Mouse (Mus musculus): ENCODE measurements around the gene Gna14.

Gene Gna14

DNA sequence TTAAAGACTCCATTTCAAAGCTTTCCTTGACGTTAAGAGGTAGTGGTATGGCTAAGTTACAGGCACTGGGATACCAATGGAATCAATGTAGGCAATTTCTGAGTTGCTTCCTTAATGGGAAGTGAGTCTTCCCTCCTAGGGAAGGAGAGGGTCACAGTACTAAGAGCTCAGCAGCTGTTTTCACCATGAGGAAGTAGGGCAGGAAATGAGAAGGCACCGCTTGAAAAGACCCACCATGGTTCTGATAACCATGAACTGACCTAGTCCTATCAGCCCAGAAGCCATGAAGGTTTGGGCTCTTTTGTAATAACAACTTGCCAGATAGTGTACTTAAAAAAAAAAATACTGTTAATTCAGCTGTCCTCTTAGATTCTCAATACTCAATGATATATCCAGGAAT lies 20.6 kb downstream of the Gna14 start:
- no peak for DNase-seq (ENCODE audit: low spot score)

DNA sequence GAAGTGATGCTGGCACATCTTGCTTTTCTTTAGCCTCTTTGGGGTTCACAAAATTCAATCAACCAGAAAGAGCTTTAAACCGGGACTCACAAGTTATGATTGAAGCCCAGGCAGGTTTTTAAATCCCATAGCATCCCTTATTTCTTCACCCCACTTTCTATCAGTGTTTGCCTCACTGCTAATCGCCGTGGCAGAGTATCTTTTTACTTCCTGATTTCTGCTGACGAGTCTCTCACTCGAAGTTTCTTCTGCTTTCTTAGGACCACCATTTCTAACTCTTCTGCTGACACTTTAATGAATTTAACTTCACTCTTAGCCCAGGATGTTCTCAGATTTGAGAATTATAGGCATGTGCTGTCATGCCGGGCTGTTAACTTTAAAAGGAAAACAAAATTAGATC lies 21.6 kb downstream of the Gna14 start:
- DNase-seq (ENCODE audit: low spot score): no peak

DNA sequence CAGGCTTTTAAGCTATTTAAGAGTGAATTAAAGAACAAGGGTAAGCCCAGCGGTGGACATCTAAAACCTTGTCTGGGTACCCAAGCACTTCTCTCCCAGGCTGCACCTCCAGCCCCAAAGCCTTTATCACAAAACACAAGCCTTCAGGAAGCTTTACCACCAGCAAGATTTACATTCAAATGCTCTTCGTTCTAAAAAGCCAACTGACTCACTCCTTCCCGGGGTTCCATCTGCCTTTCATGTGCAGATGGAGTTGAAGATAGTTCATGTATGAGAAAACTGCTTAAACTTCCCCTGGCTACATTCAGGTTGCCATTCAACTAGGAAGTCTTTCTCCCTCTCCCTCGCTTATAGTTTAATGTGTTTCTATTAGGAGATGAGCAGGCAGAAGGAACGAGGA lies 23.8 kb downstream of the Gna14 start:
- no peak for DNase-seq (ENCODE audit: low spot score)

DNA sequence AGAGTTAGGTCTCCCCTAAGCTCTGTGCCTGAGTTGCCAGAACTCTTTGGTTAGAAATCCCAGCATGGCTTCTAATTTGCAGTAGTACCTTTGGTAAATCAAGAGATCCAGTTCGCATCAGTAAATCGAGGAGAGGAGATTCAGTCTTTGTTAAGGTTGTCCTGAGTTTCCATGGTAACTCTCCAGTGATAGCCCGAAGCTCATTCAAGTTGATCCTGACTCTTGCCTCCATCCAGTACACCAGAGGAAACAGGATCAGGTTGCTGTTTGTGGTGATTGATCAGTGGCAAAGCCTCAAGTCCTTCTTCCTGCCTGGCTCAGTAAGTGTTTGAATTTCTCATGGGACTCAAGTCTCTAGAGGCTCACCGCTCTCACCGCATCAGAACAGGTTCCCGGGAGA lies 24.7 kb downstream of the Gna14 start:
- DNase-seq (ENCODE audit: low spot score): no peak

DNA sequence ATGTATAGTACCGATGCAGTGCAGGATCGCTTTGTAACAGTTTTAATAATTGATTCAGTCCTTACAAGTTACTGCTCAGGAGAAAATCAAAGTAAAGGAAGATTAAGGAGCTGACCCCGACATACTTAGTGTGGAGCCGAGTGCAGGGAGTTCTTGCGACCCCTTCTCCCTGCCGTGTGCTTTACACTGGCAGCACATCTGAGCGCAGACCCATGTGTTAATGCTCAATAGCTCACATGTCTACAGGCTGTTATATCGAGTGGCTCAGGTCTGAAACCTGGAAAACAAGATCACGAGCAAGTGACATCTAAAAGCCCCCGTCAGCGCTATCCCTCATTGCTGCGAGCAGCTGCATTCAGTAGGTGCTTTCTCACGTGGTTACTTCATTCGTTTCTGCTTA lies 25.3 kb downstream of the Gna14 start:
- DNase-seq (ENCODE audit: low spot score): no peak

DNA sequence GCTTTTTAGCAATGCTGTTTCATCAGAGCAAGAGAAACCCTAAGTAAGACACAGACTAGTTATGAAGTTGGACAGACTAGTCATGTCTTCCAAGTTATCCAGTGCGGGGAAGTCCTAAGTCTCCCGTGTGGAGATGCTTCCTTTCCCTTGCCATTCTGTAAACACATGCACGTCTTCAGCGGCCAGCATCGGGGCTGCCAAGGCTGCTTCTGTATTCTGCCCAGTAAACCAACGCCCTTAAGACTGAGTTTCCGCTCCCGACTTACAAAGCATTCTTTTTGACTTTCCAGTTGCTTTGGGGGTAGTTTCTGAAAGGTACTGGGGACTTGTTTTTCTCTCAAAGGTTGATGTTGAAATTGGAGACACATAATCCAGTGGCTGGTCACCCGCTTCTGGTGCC lies 26.9 kb downstream of the Gna14 start:
- no peak for DNase-seq (ENCODE audit: low spot score)

DNA sequence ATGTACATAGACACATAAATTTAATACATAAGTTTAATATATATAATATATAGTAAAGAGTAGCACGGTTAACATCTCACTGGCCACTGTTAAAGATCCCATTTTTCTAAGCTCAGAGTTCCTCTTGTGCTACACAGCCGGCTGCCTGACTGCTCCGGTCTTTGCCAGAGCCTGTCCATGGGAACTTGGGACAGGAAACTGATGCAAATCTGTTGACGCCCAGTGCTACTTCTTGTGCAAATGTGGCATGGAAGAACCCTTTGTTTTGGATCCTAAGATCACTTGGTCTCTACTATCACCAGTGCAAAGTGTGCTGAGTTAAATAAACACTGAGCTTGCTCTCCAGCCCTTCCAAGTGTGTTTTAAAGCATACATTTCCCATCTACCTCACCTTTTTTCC lies 29.2 kb downstream of the Gna14 start:
- DNase-seq (ENCODE audit: low spot score): no peak

DNA sequence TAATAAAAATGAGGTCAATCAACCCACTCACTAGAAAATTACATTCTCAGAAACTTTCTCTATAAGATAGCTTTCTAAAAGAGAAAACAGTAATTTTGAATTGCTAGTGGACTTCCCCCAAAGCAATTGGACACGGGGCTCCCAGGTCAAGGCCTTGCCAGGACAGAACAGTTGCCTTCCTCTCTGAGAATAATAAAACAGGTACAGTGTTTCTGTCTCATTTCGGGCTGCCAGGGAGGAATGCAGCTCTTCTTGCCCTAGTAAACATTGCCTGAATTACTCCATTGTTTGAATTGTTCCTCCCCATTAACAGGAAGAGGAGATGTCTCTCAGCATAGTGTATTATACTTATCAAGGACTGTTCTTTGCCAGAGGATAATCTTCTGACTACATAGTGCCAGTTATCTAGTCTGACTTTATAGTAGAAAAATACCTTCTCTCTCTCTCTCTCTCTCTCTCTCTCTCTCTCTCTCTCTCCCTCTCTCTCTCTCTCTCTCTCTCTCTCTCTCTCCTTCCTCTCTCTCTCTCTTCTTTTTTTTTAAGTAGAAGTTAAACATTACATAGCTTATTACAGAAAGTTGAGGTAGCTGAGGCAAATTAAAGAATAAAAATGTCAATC lies 33.3 kb downstream of the Gna14 start:
- no peak for DNase-seq (ENCODE audit: low spot score)

DNA sequence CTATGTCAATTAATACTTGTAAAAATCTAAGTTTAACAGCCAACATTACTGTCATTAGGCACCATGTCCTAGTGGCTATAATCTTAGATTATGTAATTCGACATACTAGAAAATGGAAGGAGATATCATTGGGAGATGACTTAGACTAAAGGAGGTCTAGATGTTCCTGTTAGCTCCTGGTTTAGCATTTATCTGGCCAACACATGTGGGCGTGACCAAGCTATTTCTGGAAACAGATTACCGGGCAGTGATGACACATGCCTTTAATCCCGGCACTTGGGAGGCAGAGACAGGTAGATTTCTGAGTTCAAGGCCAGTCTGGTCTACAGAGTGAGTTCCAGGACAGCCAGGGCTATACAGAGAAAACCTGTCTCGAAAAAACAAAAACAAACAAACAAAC lies 37.1 kb downstream of the Gna14 start:
- no peak for DNase-seq (ENCODE audit: low spot score)

DNA sequence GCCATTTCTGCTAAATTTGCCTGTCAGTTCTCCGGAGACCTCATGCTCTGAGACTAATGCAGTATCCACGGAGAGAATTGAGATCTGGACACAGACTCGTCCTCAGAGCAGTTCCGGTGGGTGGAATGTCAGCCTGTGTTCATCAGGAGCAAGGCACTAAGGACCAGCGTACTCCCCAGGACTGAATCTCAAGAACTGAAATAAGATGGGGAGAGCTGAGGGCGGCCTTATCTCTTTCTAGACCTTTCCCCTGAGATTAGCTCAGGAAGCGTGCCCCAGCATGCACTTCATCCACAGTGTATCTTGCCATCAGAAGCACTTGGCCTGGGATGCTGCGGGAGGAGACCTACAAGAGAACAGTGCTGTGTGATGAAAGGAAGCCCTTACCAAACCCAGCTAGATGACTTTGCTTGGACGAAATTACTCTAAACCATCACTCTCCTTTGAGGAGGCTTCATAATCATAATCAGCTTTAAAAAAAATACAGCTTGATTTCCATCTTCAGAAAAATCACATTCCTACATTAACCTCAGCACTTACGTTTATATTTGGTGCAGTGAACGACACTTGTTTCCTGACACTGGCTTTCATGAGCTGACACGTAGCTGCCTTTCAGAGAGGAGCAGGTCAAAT lies 41.9 kb downstream of the Gna14 start:
- no peak for DNase-seq (ENCODE audit: low spot score)

DNA sequence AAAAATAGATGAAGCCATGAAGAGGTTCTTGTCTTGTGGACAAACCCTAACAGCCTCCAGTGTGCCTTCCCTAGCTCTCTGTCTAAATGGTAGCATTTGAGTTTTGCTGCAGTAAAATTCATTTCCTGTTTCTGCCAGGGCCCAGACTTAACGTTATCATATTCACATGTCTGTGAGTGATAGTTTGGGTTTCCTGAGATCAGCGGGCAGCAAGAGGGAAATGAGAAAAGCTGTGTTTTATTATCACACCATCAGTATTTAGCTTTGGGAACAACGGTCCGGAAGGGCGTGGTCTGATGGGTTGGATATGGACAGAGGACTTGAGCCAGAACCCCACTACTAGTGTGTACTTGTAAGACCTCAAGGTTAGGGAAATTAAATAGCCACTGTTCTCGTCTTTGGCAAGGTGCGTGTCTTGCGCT lies 42.6 kb downstream of the Gna14 start:
- no peak for DNase-seq (ENCODE audit: low spot score)

DNA sequence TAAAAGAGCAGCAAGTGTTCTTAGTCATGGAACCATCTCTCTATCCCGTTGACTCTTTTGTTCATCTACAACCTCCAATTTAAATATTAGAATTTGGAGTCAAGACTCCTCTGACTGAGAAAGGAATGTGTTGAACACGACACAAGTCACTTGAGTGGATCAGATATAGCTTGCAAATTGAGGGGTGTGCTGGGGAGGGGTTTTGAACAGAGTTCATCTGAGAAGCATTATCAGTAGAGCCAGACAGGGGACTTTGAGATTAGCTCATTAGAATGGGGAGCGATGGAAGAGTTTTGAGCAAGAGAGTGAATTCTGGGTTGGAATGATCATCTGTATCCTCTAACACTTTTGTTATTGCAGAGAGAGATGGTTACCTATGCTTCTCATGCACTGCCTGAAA lies 46.5 kb downstream of the Gna14 start:
- DNase-seq (ENCODE audit: low spot score): no peak

DNA sequence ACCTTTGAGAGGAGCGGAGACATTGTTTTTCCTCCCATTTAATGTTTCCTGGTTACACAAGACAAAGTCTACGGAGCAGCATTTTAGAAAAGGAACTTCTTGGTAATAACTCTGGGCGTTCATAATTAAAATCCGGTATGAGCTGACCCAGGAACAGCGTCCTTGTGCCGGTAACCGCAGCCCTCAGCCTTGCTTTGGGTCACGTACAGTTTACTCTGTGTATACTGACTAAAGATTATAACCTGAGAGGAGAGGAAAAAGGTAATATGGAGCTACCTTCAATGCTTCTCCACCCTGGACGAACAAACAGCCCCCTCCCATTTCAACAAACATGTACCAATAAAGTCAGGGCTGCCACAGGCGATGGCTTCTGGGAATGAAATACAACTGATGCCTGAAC lies 48.7 kb downstream of the Gna14 start:
- DNase-seq (ENCODE audit: low spot score): no peak

DNA sequence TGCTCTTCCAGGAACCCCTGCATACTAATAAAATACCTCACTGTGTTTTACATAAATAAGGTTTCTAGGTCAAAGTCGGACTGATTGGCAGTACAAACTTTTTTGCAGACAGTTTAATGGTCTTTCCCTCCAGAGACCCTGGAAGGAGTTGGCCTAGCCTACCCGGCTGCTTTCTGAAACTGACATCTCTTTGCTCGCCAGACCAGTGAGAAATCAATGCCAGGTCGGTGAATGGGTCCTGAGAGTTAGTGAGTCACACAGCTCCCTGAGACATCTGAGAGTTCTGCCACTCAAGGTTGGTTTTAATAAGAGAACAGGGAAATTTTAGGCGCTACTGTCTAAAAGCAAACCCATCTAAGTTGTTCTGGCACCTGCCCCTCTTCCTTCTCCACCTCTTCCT lies 49.1 kb downstream of the Gna14 start:
- no peak for DNase-seq (ENCODE audit: low spot score)

DNA sequence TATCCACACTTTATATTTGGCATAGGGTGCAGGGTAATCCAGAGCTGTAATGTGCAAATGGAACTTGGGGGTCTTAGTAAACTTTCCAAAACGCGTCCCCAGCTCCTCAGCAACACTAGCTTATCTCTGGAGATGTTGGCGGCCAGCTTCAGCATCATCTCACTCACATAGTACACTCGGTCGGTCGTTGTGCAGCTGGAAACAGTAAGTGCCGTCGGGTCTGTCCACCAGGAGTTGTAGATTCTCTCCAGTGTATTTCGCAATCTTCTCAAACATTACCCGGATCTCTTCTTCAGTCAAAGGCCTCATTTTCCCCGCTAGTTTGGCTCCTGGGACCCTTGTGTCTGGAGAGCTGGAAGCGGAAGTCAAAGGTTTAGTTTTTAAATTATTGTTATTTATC lies 55.2 kb downstream of the Gna14 start:
- no peak for DNase-seq (ENCODE audit: low spot score)

DNA sequence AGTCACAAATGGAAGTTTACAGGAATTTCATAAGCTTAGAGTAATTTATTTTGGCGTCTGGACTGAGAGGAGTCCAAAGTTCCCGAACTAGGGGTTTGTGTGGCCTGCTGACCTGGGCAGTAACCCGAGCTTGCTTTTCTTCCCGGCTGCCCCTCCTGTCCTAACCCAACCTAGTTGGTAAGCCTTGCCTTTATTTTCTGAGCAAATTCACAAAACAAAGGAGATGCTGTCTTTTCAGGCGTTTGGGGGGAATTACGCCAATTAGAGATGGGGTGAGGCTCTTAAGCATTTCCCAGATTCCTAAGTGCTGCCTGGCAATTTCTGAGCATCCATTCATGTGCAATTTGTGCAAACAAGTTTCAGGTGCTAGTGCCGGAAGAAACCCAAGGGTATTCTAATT lies 55.9 kb downstream of the Gna14 start:
- DNase-seq (ENCODE audit: low spot score): peak; percentile 26

DNA sequence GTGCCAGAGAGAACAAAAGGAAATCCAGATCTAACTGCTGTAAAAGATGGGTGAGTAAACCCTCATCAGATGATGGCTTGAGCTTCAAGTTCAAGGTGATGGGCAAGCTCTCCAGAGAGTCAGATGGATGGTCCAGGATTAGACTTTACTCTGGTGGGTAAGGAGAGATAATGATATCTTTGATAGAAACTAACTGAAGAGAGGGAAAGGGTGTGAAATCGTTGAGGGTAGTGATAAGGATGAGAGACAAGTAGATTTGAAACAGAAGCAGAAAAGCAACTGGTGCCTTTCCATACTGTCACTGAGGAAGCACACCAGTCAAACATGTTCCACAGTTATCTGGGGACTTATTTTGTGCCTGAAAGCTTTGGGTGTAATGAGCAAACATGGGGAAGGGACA lies 56.9 kb downstream of the Gna14 start:
- DNase-seq (ENCODE audit: low spot score): no peak

DNA sequence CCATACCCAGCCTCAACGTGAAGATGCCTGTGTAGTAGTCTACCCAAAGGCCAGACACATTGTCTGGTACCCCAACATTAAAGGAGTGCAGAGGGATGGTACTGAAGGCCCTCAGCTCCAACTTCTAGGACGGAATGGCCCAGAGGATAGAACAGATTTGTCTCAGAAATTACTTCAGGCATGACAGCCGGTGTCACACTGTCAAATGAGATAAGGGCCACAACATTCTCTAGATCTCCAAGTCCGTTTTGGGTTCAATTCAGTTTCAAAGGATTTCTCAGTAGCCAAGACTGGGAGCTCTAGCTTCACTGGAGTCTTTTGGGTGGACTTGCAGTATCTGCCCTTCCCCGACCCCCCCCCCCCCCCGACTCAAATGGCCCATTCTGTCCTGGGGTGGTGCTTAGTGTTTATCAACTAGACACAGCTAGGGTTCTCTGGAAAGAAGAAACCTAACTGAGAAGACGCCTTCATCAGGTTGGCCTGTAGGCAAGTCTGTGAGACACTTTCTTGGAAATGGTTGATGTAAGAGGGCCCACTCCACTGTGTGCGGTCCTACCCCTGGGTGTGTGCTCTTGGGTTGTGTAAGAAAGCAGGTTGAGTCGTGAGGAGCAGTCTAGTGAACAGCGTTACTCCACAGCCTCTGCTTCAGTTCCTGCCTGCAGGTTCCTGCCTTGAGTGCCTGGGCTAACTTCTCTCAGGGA lies 59.4 kb downstream of the Gna14 start:
- no peak for DNase-seq (ENCODE audit: low spot score)

DNA sequence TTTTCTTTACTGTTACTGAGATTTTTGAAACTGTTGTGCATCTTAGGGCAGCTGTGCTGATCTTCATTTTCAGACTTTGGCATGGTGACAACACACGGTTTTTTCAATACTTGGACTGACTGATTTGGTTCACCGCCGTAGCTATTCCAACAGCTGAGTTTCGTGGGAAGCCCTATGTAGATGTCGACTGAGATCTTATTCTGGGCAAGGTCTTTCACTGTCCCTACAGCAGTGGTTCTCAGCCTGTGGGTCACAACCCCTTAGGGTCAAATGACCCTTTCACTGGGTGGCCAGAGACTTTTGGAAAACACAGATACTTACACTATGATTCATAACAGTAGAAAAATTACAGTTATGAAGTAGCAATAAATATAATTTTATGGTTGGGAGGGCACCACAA lies 60.5 kb downstream of the Gna14 start:
- no peak for DNase-seq (ENCODE audit: low spot score)

DNA sequence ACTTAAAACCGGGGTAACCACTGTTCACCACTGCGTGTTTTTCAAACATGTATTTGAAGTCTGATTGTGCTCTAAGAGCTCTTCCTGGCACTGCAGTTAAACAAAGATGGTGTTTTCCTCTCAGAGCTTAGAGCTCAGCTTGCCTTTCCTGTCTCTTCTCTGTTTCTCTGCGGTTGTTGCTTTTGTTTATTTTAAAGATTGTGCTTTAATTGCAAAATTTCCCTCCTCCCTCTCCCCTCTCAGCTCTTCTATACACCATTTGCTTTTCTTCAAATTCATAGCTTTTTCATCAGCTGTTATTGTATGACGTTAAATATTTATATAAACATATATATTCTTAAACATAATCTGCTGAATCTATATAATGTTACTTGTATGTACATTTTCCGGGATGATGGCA lies 66.5 kb downstream of the Gna14 start:
- no peak for DNase-seq (ENCODE audit: low spot score)

DNA sequence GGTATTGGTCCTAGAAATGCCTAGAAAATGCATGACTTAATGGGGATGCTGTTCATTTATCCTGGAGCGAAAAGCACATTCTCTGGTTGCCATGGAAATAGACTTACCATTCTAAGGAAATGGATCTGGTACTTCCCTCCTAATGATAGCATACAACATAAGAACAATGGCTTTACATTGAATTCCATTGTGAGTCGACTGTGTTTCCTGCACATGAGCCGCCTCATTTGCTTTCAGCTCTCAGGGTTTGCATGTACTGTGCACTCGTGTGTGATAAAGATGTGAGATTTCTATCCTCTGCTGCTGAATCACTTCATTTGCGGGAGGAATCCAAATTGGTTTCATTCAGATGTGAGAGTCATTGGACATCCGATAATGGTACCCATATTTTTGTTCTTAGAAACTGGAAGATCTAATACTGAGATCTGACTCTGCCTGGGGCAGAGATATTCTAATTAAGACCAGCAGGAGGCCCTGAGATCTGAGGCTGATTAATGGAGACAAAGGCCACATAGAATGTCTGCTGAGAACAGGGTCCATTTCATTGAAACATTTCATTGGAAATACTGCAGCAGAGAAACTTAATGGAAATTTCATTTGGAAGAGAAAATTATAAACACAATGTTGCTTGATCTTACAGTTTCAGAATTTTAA lies 71.3 kb downstream of the Gna14 start:
- peak; percentile 74 for DNase-seq (ENCODE audit: low spot score)

DNA sequence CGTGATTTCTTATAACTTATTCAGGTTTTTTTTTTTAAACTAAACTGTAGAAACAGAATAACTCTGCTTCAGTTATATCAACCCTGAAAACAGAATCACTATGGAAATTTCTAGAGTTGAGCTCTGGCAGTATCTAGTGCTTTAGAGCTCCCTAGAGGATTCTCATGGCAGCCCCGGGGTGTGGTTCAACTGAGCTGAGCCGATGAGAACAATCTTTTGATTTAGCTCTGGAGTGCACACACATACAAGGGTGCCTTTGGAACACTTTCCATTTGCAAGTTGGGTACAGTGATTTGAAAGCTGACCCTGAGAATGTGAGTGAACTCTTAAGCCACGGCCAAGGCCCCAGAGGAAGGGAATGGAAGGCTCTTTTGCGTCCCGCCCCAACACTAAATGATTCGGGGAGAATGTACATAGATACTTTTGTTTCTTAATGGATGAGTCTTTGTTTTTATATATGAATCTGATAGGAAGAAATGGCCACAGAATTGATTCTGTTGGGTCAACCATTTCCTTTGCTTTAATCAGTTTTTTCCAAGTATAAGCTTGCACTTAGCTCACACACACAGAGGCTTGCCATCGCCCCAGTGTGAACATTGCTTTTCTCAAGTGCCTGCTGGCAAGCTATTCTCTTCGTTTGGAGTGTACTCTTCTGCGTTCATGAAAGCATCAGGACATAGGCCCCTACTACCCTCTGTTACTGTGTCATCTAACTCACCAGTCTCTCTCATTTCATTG lies 75.0 kb downstream of the Gna14 start:
- DNase-seq (ENCODE audit: low spot score): no peak

DNA sequence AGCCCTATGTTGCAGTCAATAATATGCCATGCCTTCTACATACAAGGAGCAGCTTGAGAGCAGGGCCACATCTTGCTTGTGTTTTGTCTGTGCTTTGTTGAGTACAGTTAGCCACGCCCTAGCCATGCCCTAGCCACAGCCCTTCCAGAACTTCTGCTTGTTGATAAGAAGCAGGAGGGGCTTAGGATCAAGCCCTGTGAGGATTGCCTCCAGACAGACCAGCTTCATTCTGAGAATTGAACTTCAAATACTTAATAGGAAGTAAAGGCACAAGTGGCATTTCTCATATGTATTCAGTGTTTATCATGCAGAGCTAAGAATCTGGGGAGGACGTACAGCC lies 75.5 kb downstream of the Gna14 start:
- DNase-seq (ENCODE audit: low spot score): no peak
